Mouse (Mus musculus): ENCODE measurements at regions not wholly inside any gene's neighbourhood (a gene's known extent, or its start where the extent isn't known, plus 50 kb on each side); places are given as distances from the start of the nearest gene placed in this dataset.

- H3K27ac ChIP-seq (ENCODE audit: insufficient read depth, low read length), result no peak overlapping the region
- no peaks in the 10 kb centered on the region for H3K4me1 ChIP-seq (ENCODE audit: control insufficient read depth, insufficient read depth, insufficient read length)
- TF ChIP-seq POLR2A (IDR thresholded peaks at IDR 0.05; ENCODE audit: low read depth, low read length) (no peak), CTCF (IDR thresholded peaks at IDR 0.05; ENCODE audit: extremely low read depth, insufficient read depth, insufficient read length, insufficient replicate concordance) (no peak)
- 92% methylated on average over 4 of the region's 4 CpGs for WGBS
- no peak overlapping the region for H3K4me3 ChIP-seq (ENCODE audit: extremely low read depth, insufficient read depth, insufficient read length)
- no peak for DNase-seq (ENCODE audit: low read depth in 1 of 2, low spot score in 2 of 2)
- no peaks in the 10 kb centered on the region for H3K36me3 ChIP-seq (ENCODE audit: control insufficient read depth, insufficient read depth, low read length)
- H3K27me3 ChIP-seq (ENCODE audit: control insufficient read depth, insufficient read depth, low read length), result no peaks in the 10 kb centered on the region
These were observed 271.5 kb upstream of the Slc24a2 start for GRCm38 (mm10) chr4:87501791-87502190.

GRCm38 (mm10) chr4:87500441-87500840 is 270.2 kb upstream of the Slc24a2 start:
- 84% methylated on average over 2 of the region's 2 CpGs for WGBS
- DNase-seq (ENCODE audit: low read depth in 1 of 2, low spot score in 2 of 2), result no peak
- Histone ChIP-seq H3K4me3 (ENCODE audit: extremely low read depth, insufficient read depth, insufficient read length) (no peak overlapping the region), H3K27me3 (ENCODE audit: control insufficient read depth, insufficient read depth, low read length) (no peaks in the 10 kb centered on the region), H3K36me3 (ENCODE audit: control insufficient read depth, insufficient read depth, low read length) (no peaks in the 10 kb centered on the region), H3K27ac (ENCODE audit: insufficient read depth, low read length) (no peak overlapping the region), H3K4me1 (ENCODE audit: control insufficient read depth, insufficient read depth, insufficient read length) (no peaks in the 10 kb centered on the region)
- TF ChIP-seq POLR2A (IDR thresholded peaks at IDR 0.05; ENCODE audit: low read depth, low read length) (no peak), CTCF (IDR thresholded peaks at IDR 0.05; ENCODE audit: extremely low read depth, insufficient read depth, insufficient read length, insufficient replicate concordance) (no peak)

- H3K27me3 ChIP-seq (ENCODE audit: control insufficient read depth, insufficient read depth, low read length), result no peaks in the 10 kb centered on the region
- TF ChIP-seq CTCF (IDR thresholded peaks at IDR 0.05; ENCODE audit: extremely low read depth, insufficient read depth, insufficient read length, insufficient replicate concordance), result no peak
- no peak for TF ChIP-seq POLR2A (IDR thresholded peaks at IDR 0.05; ENCODE audit: low read depth, low read length)
- H3K4me3 ChIP-seq (ENCODE audit: extremely low read depth, insufficient read depth, insufficient read length), result no peak overlapping the region
- DNase-seq (ENCODE audit: low read depth in 1 of 2, low spot score in 2 of 2), result peak in 1 of 2 experiments; percentile 9
- no peak overlapping the region for H3K27ac ChIP-seq (ENCODE audit: insufficient read depth, low read length)
- H3K4me1 ChIP-seq (ENCODE audit: control insufficient read depth, insufficient read depth, insufficient read length), result peaks cover 4% of the 10 kb centered on the region; the same call in 1 of the 2 replicates
- 7% methylated on average over 3 of the region's 3 CpGs for WGBS
- H3K36me3 ChIP-seq (ENCODE audit: control insufficient read depth, insufficient read depth, low read length), result no peaks in the 10 kb centered on the region
These were observed 257.5 kb upstream of the Slc24a2 start for GRCm38 (mm10) chr4:87487798-87488197.

GRCm38 (mm10) chr4:87475537-87475936 is 245.3 kb upstream of the Slc24a2 start:
- TF ChIP-seq POLR2A (IDR thresholded peaks at IDR 0.05; ENCODE audit: low read depth, low read length) (no peak), CTCF (IDR thresholded peaks at IDR 0.05; ENCODE audit: extremely low read depth, insufficient read depth, insufficient read length, insufficient replicate concordance) (no peak)
- DNase-seq (ENCODE audit: low read depth in 1 of 2, low spot score in 2 of 2), result no peak
- WGBS, result 78% methylated on average over 1 of the region's 1 CpGs
- Histone ChIP-seq H3K27ac (ENCODE audit: insufficient read depth, low read length) (no peak overlapping the region), H3K27me3 (ENCODE audit: control insufficient read depth, insufficient read depth, low read length) (no peaks in the 10 kb centered on the region), H3K36me3 (ENCODE audit: control insufficient read depth, insufficient read depth, low read length) (no peaks in the 10 kb centered on the region), H3K4me3 (ENCODE audit: extremely low read depth, insufficient read depth, insufficient read length) (no peak overlapping the region), H3K4me1 (ENCODE audit: control insufficient read depth, insufficient read depth, insufficient read length) (no peaks in the 10 kb centered on the region)

GRCm38 (mm10) chr4:87473331-87474039 is 243.2 kb upstream of the Slc24a2 start:
- Histone ChIP-seq H3K36me3 (ENCODE audit: control insufficient read depth, insufficient read depth, low read length) (no peaks in the 10 kb centered on the region), H3K27ac (ENCODE audit: insufficient read depth, low read length) (no peak overlapping the region), H3K4me1 (ENCODE audit: control insufficient read depth, insufficient read depth, insufficient read length) (no peaks in the 10 kb centered on the region), H3K27me3 (ENCODE audit: control insufficient read depth, insufficient read depth, low read length) (no peaks in the 10 kb centered on the region), H3K4me3 (ENCODE audit: extremely low read depth, insufficient read depth, insufficient read length) (no peak overlapping the region)
- DNase-seq (ENCODE audit: low read depth in 1 of 2, low spot score in 2 of 2), result no peak
- TF ChIP-seq CTCF (IDR thresholded peaks at IDR 0.05; ENCODE audit: extremely low read depth, insufficient read depth, insufficient read length, insufficient replicate concordance) (no peak), POLR2A (IDR thresholded peaks at IDR 0.05; ENCODE audit: low read depth, low read length) (no peak)
- WGBS, result 93% methylated on average over 16 of the region's 16 CpGs

GRCm38 (mm10) chr4:87472787-87473186 is 242.5 kb upstream of the Slc24a2 start:
- no peaks in the 10 kb centered on the region for H3K36me3 ChIP-seq (ENCODE audit: control insufficient read depth, insufficient read depth, low read length)
- 78% methylated on average over 1 of the region's 1 CpGs for WGBS
- H3K27me3 ChIP-seq (ENCODE audit: control insufficient read depth, insufficient read depth, low read length), result no peaks in the 10 kb centered on the region
- DNase-seq (ENCODE audit: low read depth in 1 of 2, low spot score in 2 of 2), result no peak
- no peak overlapping the region for H3K4me3 ChIP-seq (ENCODE audit: extremely low read depth, insufficient read depth, insufficient read length)
- H3K27ac ChIP-seq (ENCODE audit: insufficient read depth, low read length), result no peak overlapping the region
- no peak for TF ChIP-seq POLR2A (IDR thresholded peaks at IDR 0.05; ENCODE audit: low read depth, low read length)
- no peak for TF ChIP-seq CTCF (IDR thresholded peaks at IDR 0.05; ENCODE audit: extremely low read depth, insufficient read depth, insufficient read length, insufficient replicate concordance)
- H3K4me1 ChIP-seq (ENCODE audit: control insufficient read depth, insufficient read depth, insufficient read length), result no peaks in the 10 kb centered on the region

GRCm38 (mm10) chr4:87471385-87471784 is 241.1 kb upstream of the Slc24a2 start:
- no peaks in the 10 kb centered on the region for H3K36me3 ChIP-seq (ENCODE audit: control insufficient read depth, insufficient read depth, low read length)
- DNase-seq (ENCODE audit: low read depth in 1 of 2, low spot score in 2 of 2), result no peak
- no peaks in the 10 kb centered on the region for H3K27me3 ChIP-seq (ENCODE audit: control insufficient read depth, insufficient read depth, low read length)
- WGBS, result 63% methylated on average over 5 of the region's 5 CpGs
- H3K4me3 ChIP-seq (ENCODE audit: extremely low read depth, insufficient read depth, insufficient read length), result no peak overlapping the region
- H3K27ac ChIP-seq (ENCODE audit: insufficient read depth, low read length), result no peak overlapping the region
- TF ChIP-seq POLR2A (IDR thresholded peaks at IDR 0.05; ENCODE audit: low read depth, low read length) (no peak), CTCF (IDR thresholded peaks at IDR 0.05; ENCODE audit: extremely low read depth, insufficient read depth, insufficient read length, insufficient replicate concordance) (no peak)
- no peaks in the 10 kb centered on the region for H3K4me1 ChIP-seq (ENCODE audit: control insufficient read depth, insufficient read depth, insufficient read length)

Data from spleen, adult 2 months (tissue).